Mouse (Mus musculus) hindbrain, embryonic 12.5 days (tissue): Measurements from ENCODE around the gene Nlrp9c. TPM values are rescaled to one million over a fixed set of nuclear protein-coding genes. Genes with fewer than 3 reads are reported as not detected.
"Not testable (repeated sequence)": the region's sequence is repeated elsewhere in the genome, so short reads cannot be mapped to it uniquely, and the experiment has no call there.

Experiments used
- ATAC-seq: fragments of 200-750 bp; cut with Nextera tagmentation; 2 replicates; pipeline ENCODE4 v1.8.0; 2017; ENCODE audit warnings: moderate TSS enrichment; ENCODE audit not compliant: low FRiP score
- H3K27ac ChIP-seq: fragments of 300-500 bp; sonication (generic); 2 replicates; pipeline ENCODE4 v1.5.1; 2016; ENCODE audit warnings: mild to moderate bottlenecking
- H3K27me3 ChIP-seq: fragments of 300-500 bp; sonication (generic); 2 replicates; pipeline ENCODE4 v1.6.1; 2016; ENCODE audit warnings: mild to moderate bottlenecking
- H3K36me3 ChIP-seq: fragments of 300-500 bp; sonication (generic); 2 replicates; pipeline ENCODE4 v1.6.1; 2016; ENCODE audit warnings: mild to moderate bottlenecking
- H3K4me1 ChIP-seq: fragments of 300-500 bp; sonication (generic); 2 replicates; pipeline ENCODE4 v1.6.1; 2016
- H3K4me2 ChIP-seq: fragments of 300-500 bp; sonication (generic); replicated peaks from 2 replicates; pipeline ENCODE4 v1.6.1; 2016; ENCODE audit warnings: mild to moderate bottlenecking
- H3K4me3 ChIP-seq: fragments of 300-500 bp; sonication (generic); 2 replicates; pipeline ENCODE4 v1.5.1; 2016; ENCODE audit warnings: mild to moderate bottlenecking
- H3K9ac ChIP-seq: fragments of 300-500 bp; sonication (generic); 2 replicates; pipeline ENCODE4 v1.6.1; 2016; ENCODE audit warnings: mild to moderate bottlenecking, moderate library complexity
- H3K9me3 ChIP-seq: fragments of 300-500 bp; sonication (generic); replicated peaks from 2 replicates; pipeline ENCODE4 v1.6.1; 2016; ENCODE audit warnings: mild to moderate bottlenecking
- WGBS: fragments of 180-500 bp; shearing (Covaris S2); methylation state at CpG from one replicate; pipeline ENCODE4 v1.1.7; 2016; 5-methylcytosine and 5-hydroxymethylcytosine counted together
- polyA plus RNA-seq: library from polyadenylated mRNA; unstranded; fragments of >200 nt; fragmentation: Nextera tagmentation; extraction: Ambion mirVana; gene quantifications from 2 replicates; pipeline ENCODE4 v1.2.1, GENCODE M21; 2016

Nlrp9c gene
- not detected in 2 replicates for polyA plus RNA-seq

- peaks cover 10% of the 10 kb centered on the region; the same call in 1 of the 2 replicates for H3K9me3 ChIP-seq
- H3K27ac ChIP-seq, ATAC-seq, H3K36me3 ChIP-seq, H3K4me2 ChIP-seq, H3K4me3 ChIP-seq, H3K4me1 ChIP-seq, H3K27me3 ChIP-seq, H3K9ac ChIP-seq: not testable (repeated sequence)
- WGBS, result 69% methylated on average over 2 of the region's 2 CpGs
Measured at GRCm38 (mm10) chr7:26403600-26403999, at the start of gene Nlrp9c. Gene Nlrp9c, minus strand, starts transcription at chr7:26403700.

- ATAC-seq, result no peak
- no peak within 1 kb of the TSS for H3K27ac ChIP-seq
- no peak within 1 kb of the TSS for H3K4me3 ChIP-seq
- no peak within 1 kb of the TSS for H3K9ac ChIP-seq
- no peaks in the 10 kb centered on the region for H3K4me1 ChIP-seq
- H3K36me3 ChIP-seq, result no peaks in the 10 kb centered on the region
- WGBS, result 86% methylated on average over 5 of the region's 5 CpGs
- H3K27me3 ChIP-seq, result no peaks in the 10 kb centered on the region
- no peak within 1 kb of the TSS for H3K4me2 ChIP-seq
- 0 out of 2 replicates have a peak, but pooled peaks cover 3% of the 10 kb centered on the region for H3K9me3 ChIP-seq
Measured at GRCm38 (mm10) chr7:26434813-26435212, 31.3 kb upstream of the Nlrp9c start, which contains the start of gene Nlrp4a. Gene Nlrp4a, plus strand, starts transcription at chr7:26435113.

- H3K27ac ChIP-seq, H3K27me3 ChIP-seq, H3K4me3 ChIP-seq, H3K4me2 ChIP-seq, H3K4me1 ChIP-seq, ATAC-seq, H3K36me3 ChIP-seq, H3K9ac ChIP-seq, H3K9me3 ChIP-seq: not testable (repeated sequence)
- WGBS, result 87% methylated on average over 6 of the region's 6 CpGs
Measured at GRCm38 (mm10) chr7:26391811-26392210, 11.7 kb downstream of the Nlrp9c start.

- H3K36me3 ChIP-seq, H3K9me3 ChIP-seq, H3K4me2 ChIP-seq, H3K9ac ChIP-seq, H3K27ac ChIP-seq, H3K4me1 ChIP-seq, H3K27me3 ChIP-seq, H3K4me3 ChIP-seq, ATAC-seq: not testable (repeated sequence)
- 77% methylated on average over 2 of the region's 2 CpGs for WGBS
Measured at GRCm38 (mm10) chr7:26391137-26391536, 12.4 kb downstream of the Nlrp9c start.

GRCm38 (mm10) chr7:26386691-26387090, 16.8 kb downstream of the Nlrp9c start:
- not testable (repeated sequence) for H3K27me3 ChIP-seq, H3K4me3 ChIP-seq, H3K4me1 ChIP-seq, H3K27ac ChIP-seq, H3K9ac ChIP-seq, H3K9me3 ChIP-seq, H3K4me2 ChIP-seq, ATAC-seq, H3K36me3 ChIP-seq
- 84% methylated on average over 5 of the region's 5 CpGs for WGBS

GRCm38 (mm10) chr7:26380807-26381206, 22.7 kb downstream of the Nlrp9c start:
- Histone ChIP-seq H3K36me3 (no peaks in the 10 kb centered on the region), H3K27ac (no peak overlapping the region), H3K27me3 (no peaks in the 10 kb centered on the region), H3K9ac (no peak overlapping the region), H3K4me3 (no peak overlapping the region), H3K4me1 (no peaks in the 10 kb centered on the region), H3K4me2 (no peak overlapping the region), H3K9me3 (no peaks in the 10 kb centered on the region; the same call in 1 of the 2 replicates)
- no peak for ATAC-seq
- WGBS, result 96% methylated on average over 1 of the region's 1 CpGs

GRCm38 (mm10) chr7:26373221-26373620, 30.3 kb downstream of the Nlrp9c start:
- not testable (repeated sequence) for H3K9me3 ChIP-seq, H3K9ac ChIP-seq, H3K4me2 ChIP-seq, H3K27me3 ChIP-seq, H3K4me3 ChIP-seq, H3K27ac ChIP-seq, H3K36me3 ChIP-seq, H3K4me1 ChIP-seq, ATAC-seq
- 86% methylated on average over 5 of the region's 5 CpGs for WGBS

GRCm38 (mm10) chr7:26356719-26357118, 46.8 kb downstream of the Nlrp9c start:
- not testable (repeated sequence) for H3K36me3 ChIP-seq, H3K4me2 ChIP-seq, H3K9ac ChIP-seq, ATAC-seq, H3K27ac ChIP-seq, H3K4me3 ChIP-seq, H3K9me3 ChIP-seq, H3K27me3 ChIP-seq, H3K4me1 ChIP-seq
- 93% methylated on average over 6 of the region's 6 CpGs for WGBS

- not testable (repeated sequence) for H3K9ac ChIP-seq, H3K4me2 ChIP-seq, H3K4me1 ChIP-seq, ATAC-seq, H3K36me3 ChIP-seq, H3K27me3 ChIP-seq, H3K4me3 ChIP-seq, H3K9me3 ChIP-seq, H3K27ac ChIP-seq
- WGBS, result 78% methylated on average over 3 of the region's 3 CpGs
Measured at GRCm38 (mm10) chr7:26352258-26352657, 51.2 kb downstream of the Nlrp9c start.

GRCm38 (mm10) chr7:26350177-26350576, 53.3 kb downstream of the Nlrp9c start:
- not testable (repeated sequence) for H3K27me3 ChIP-seq, H3K4me3 ChIP-seq, H3K9ac ChIP-seq, H3K4me2 ChIP-seq, H3K36me3 ChIP-seq, H3K27ac ChIP-seq, ATAC-seq, H3K4me1 ChIP-seq
- H3K9me3 ChIP-seq, result peaks cover 16% of the 10 kb centered on the region; the same call in 1 of the 2 replicates

GRCm38 (mm10) chr7:26320361-26320760, 83.1 kb downstream of the Nlrp9c start:
- H3K27ac ChIP-seq, H3K4me2 ChIP-seq, H3K9ac ChIP-seq, H3K36me3 ChIP-seq, H3K4me3 ChIP-seq, ATAC-seq, H3K9me3 ChIP-seq, H3K4me1 ChIP-seq, H3K27me3 ChIP-seq: not testable (repeated sequence)
- WGBS, result 62% methylated on average over 3 of the region's 3 CpGs

- not testable (repeated sequence) for H3K9me3 ChIP-seq, H3K27me3 ChIP-seq, H3K4me1 ChIP-seq, H3K27ac ChIP-seq, H3K4me3 ChIP-seq, ATAC-seq, H3K9ac ChIP-seq, H3K4me2 ChIP-seq, H3K36me3 ChIP-seq
- WGBS, result 75% methylated on average over 4 of the region's 4 CpGs
Measured at GRCm38 (mm10) chr7:26315809-26316208, 87.7 kb downstream of the Nlrp9c start.

GRCm38 (mm10) chr7:26315194-26315593, 88.3 kb downstream of the Nlrp9c start:
- not testable (repeated sequence) for H3K27ac ChIP-seq, ATAC-seq, H3K9ac ChIP-seq, H3K4me1 ChIP-seq, H3K4me3 ChIP-seq, H3K9me3 ChIP-seq, H3K36me3 ChIP-seq, H3K4me2 ChIP-seq, H3K27me3 ChIP-seq
- 86% methylated on average over 2 of the region's 2 CpGs for WGBS
